ENCODE assay signal across 13 mouse cellular contexts in genomic region chr11:107428011-107428410, GRCm38 (mm10). TPM values are rescaled to one million over a fixed set of nuclear protein-coding genes. Genes with fewer than 3 reads are reported as not detected.
DNase-seq lines count a peak whose midpoint lies in the region; ATAC-seq and TF ChIP-seq lines count a peak whose summit lies in the region.
"Had no signal": no experiment of that assay in that cellular context is flagged by ENCODE, and none has a peak within 500 bp of the region (broad histone marks: within the 10 kb centered on the region; RNA-seq: fewer than 3 reads in every experiment).

No protein-coding gene starts in this region.

- no peaks in the 10 kb centered on the region for H3K27me3 ChIP-seq in heart, embryonic 12.5 days (replicated peaks)
- H3K27me3 ChIP-seq in liver, adult 2 months (ENCODE audit: control insufficient read depth, insufficient read depth, low read length): no peaks in the 10 kb centered on the region
- H3K27me3 ChIP-seq in liver, embryonic 11.5 days (replicated peaks; ENCODE audit: control insufficient read depth, insufficient read depth, low read length): no peaks in the 10 kb centered on the region
- no peaks in the 10 kb centered on the region for H3K27me3 ChIP-seq in cerebellum, adult 2 months (ENCODE audit: control insufficient read depth, insufficient read depth, low read length)
- no peaks in the 10 kb centered on the region for H3K27me3 ChIP-seq in intestine, embryonic 16.5 days (replicated peaks; ENCODE audit: control insufficient read depth, insufficient read depth, low read length)
- H3K27me3 ChIP-seq: embryonic facial prominence, embryonic 15.5 days; midbrain, embryonic 15.5 days had no signal

- H3K79me2 ChIP-seq in liver, adult 2 months (ENCODE audit: control insufficient read depth, insufficient read depth, low read length): peaks cover 35% of the 10 kb centered on the region; the same call in 1 of the 2 replicates

- H3K36me3 ChIP-seq in heart, embryonic 12.5 days: no peaks in the 10 kb centered on the region
- H3K36me3 ChIP-seq in liver, adult 2 months (ENCODE audit: control insufficient read depth, insufficient read depth, low read length): no peaks in the 10 kb centered on the region
- H3K36me3 ChIP-seq in liver, embryonic 11.5 days (ENCODE audit: control insufficient read depth, insufficient read depth, low read length): no peaks in the 10 kb centered on the region
- no peaks in the 10 kb centered on the region for H3K36me3 ChIP-seq in intestine, embryonic 16.5 days (ENCODE audit: control insufficient read depth, insufficient read depth, low read length)
- H3K36me3 ChIP-seq: embryonic facial prominence, embryonic 15.5 days; midbrain, embryonic 15.5 days had no signal

- 82% methylated on average over 10 of the region's 10 CpGs for WGBS in heart, embryonic 12.5 days
- 14% methylated on average over 10 of the region's 10 CpGs for WGBS in liver, adult 2 months
- 82% methylated on average over 10 of the region's 10 CpGs for WGBS in liver, embryonic 11.5 days
- 43% methylated on average over 10 of the region's 10 CpGs for WGBS in bone marrow, adult 2 months
- WGBS in cerebellum, adult 2 months: 91% methylated on average over 10 of the region's 10 CpGs
- 92% methylated on average over 10 of the region's 10 CpGs for WGBS in intestine, embryonic 16.5 days

- DNase-seq in heart, adult 11 months: peak; percentile 97
- peak; percentile 95 for DNase-seq in liver, adult 2 months (ENCODE audit: extremely low read depth, low read depth, low spot score)
- DNase-seq in liver, embryonic 11.5 days (ENCODE audit: low spot score): no peak
- DNase-seq in naive thymus-derived CD4-positive, alpha-beta T cell, adult 2 months (ENCODE audit: low read depth): peak; percentile 76
- no peak for DNase-seq in cerebellum, adult 2 months
- DNase-seq: cerebellum, postnatal 36 days; left cerebral cortex, postnatal 4 days; lung, adult 2 months had no signal

- H3K27ac ChIP-seq in heart, embryonic 12.5 days (ENCODE audit: poor library complexity, severe bottlenecking): no peak overlapping the region
- H3K27ac ChIP-seq in liver, adult 2 months (replicated peaks; ENCODE audit: insufficient read depth, low read depth, low read length): peak overlapping the region; percentile 56
- H3K27ac ChIP-seq in liver, embryonic 11.5 days (ENCODE audit: low read depth, low read length): no peak overlapping the region
- peak overlapping the region; percentile 73; the same call in 1 of the 2 replicates for H3K27ac ChIP-seq in bone marrow, adult 2 months (ENCODE audit: control insufficient read depth, insufficient read depth, low read depth, low read length, poor library complexity)
- no peak overlapping the region for H3K27ac ChIP-seq in cerebellum, adult 2 months (ENCODE audit: insufficient read depth, low read length)
- no peak overlapping the region for H3K27ac ChIP-seq in intestine, embryonic 16.5 days (ENCODE audit: low read length)
- H3K27ac ChIP-seq: embryonic facial prominence, embryonic 15.5 days; midbrain, embryonic 15.5 days had no signal

- no peak overlapping the region for H3K4me2 ChIP-seq in heart, embryonic 12.5 days
- no peak overlapping the region for H3K4me2 ChIP-seq in liver, embryonic 11.5 days
- no peak overlapping the region for H3K4me2 ChIP-seq in intestine, embryonic 16.5 days (ENCODE audit: low read depth, low read length)
- H3K4me2 ChIP-seq: embryonic facial prominence, embryonic 15.5 days; midbrain, embryonic 15.5 days had no signal

- peaks cover 10% of the 10 kb centered on the region; the same call in 1 of the 2 replicates for H3K4me1 ChIP-seq in heart, embryonic 12.5 days (replicated peaks)
- H3K4me1 ChIP-seq in liver, adult 2 months (ENCODE audit: control insufficient read depth, insufficient read depth, low read length): peaks cover 20% of the 10 kb centered on the region
- peaks cover 3% of the 10 kb centered on the region for H3K4me1 ChIP-seq in liver, embryonic 11.5 days (replicated peaks; ENCODE audit: control insufficient read depth, insufficient read depth, low read length)
- H3K4me1 ChIP-seq in bone marrow, adult 2 months (ENCODE audit: control insufficient read depth, insufficient read depth, low read length): peaks cover 4% of the 10 kb centered on the region; the same call in 1 of the 2 replicates
- no peaks in the 10 kb centered on the region for H3K4me1 ChIP-seq in cerebellum, adult 2 months (ENCODE audit: control insufficient read depth, insufficient read depth, low read length)
- no peaks in the 10 kb centered on the region for H3K4me1 ChIP-seq in intestine, embryonic 16.5 days (ENCODE audit: control insufficient read depth, insufficient read depth, low read length)

- H3K9me3 ChIP-seq in heart, embryonic 12.5 days (replicated peaks): peaks cover 5% of the 10 kb centered on the region
- H3K9me3 ChIP-seq in liver, embryonic 11.5 days (ENCODE audit: control insufficient read depth, low read length): no peaks in the 10 kb centered on the region
- H3K9me3 ChIP-seq in intestine, embryonic 16.5 days (ENCODE audit: control insufficient read depth, low read length): no peaks in the 10 kb centered on the region
- H3K9me3 ChIP-seq: embryonic facial prominence, embryonic 15.5 days; midbrain, embryonic 15.5 days had no signal

- TF ChIP-seq CTCF in liver, adult 2 months (IDR thresholded peaks at IDR 0.05; ENCODE audit: low read depth, low read length): no peak
- no peak for TF ChIP-seq CTCF in bone marrow, adult 2 months (IDR thresholded peaks at IDR 0.05; ENCODE audit: control insufficient read depth, insufficient read depth, low read length)
- no peak for TF ChIP-seq CTCF in cerebellum, adult 2 months (IDR thresholded peaks at IDR 0.05; ENCODE audit: borderline replicate concordance, insufficient read depth, low read depth, low read length)

- H3K9ac ChIP-seq in heart, embryonic 12.5 days: no peak overlapping the region
- no peak overlapping the region for H3K9ac ChIP-seq in liver, adult 2 months (ENCODE audit: low read depth, low read length)
- no peak overlapping the region for H3K9ac ChIP-seq in liver, embryonic 11.5 days (ENCODE audit: low read depth, low read length)
- no peak overlapping the region for H3K9ac ChIP-seq in intestine, embryonic 16.5 days (ENCODE audit: low read depth, low read length)
- H3K9ac ChIP-seq: embryonic facial prominence, embryonic 15.5 days; midbrain, embryonic 15.5 days had no signal

- TF ChIP-seq POLR2A in liver, adult 2 months (IDR thresholded peaks at IDR 0.05; ENCODE audit: extremely low read depth, insufficient read depth, low read length): no peak
- no peak for TF ChIP-seq POLR2A in bone marrow, adult 2 months (IDR thresholded peaks at IDR 0.05; ENCODE audit: borderline replicate concordance, control insufficient read depth, low read depth, low read length)
- TF ChIP-seq POLR2A in cerebellum, adult 2 months (IDR thresholded peaks at IDR 0.05; ENCODE audit: borderline replicate concordance, insufficient read depth, low read length): no peak

- no peak for ATAC-seq in heart, embryonic 12.5 days (ENCODE audit: insufficient number of reproducible peaks, low FRiP score)
- no peak for ATAC-seq in liver, embryonic 11.5 days (replicated peaks; ENCODE audit: low FRiP score)
- no peak for ATAC-seq in intestine, embryonic 16.5 days
- ATAC-seq: midbrain, embryonic 15.5 days had no signal

- no peak overlapping the region for H3K4me3 ChIP-seq in heart, embryonic 12.5 days
- H3K4me3 ChIP-seq in liver, adult 2 months (ENCODE audit: insufficient read depth, low read depth, low read length): no peak overlapping the region
- no peak overlapping the region for H3K4me3 ChIP-seq in liver, embryonic 11.5 days (ENCODE audit: low read depth, low read length)
- H3K4me3 ChIP-seq in bone marrow, adult 2 months (replicated peaks; ENCODE audit: control insufficient read depth, low read depth, low read length): peak overlapping the region; percentile 18
- no peak overlapping the region for H3K4me3 ChIP-seq in cerebellum, adult 2 months (replicated peaks; ENCODE audit: insufficient read depth, low read depth, low read length)
- no peak overlapping the region for H3K4me3 ChIP-seq in intestine, embryonic 16.5 days (ENCODE audit: low read length)
- H3K4me3 ChIP-seq: embryonic facial prominence, embryonic 15.5 days; midbrain, embryonic 15.5 days had no signal

RNA-seq across cellular contexts. Expression of gene Pitpnc1, which starts 42.5 kb away (rescaled TPM):
- 7.9 and 8.2 TPM in 2 replicates for polyA plus RNA-seq in heart, embryonic 12.5 days (2016; fragmentation: Nextera tagmentation; extraction: Ambion mirVana)
- total RNA-seq in liver, adult 2 months (2014; rRNA removed): 9.4 and 10.5 TPM in 2 replicates
- 3.5 and 4.1 TPM in 2 replicates for polyA plus RNA-seq in liver, adult 2 months (2012; rRNA removed)
- polyA plus RNA-seq in liver, embryonic 11.5 days (2014; fragmentation: Nextera tagmentation; extraction: Ambion mirVana): 19.2 and 19.4 TPM in 2 replicates
- polyA plus RNA-seq in bone marrow, adult 2 months (2011; ENCODE audit: insufficient read depth, insufficient read length, low replicate concordance, missing spikeins): 11.1 and 14.0 TPM in 2 replicates
- polyA plus RNA-seq in cerebellum, adult 2 months (2012; rRNA removed): 26.7 and 30.0 TPM in 2 replicates
- polyA plus RNA-seq in intestine, embryonic 16.5 days (2015; fragmentation: Nextera tagmentation; extraction: Ambion mirVana): 9.1 and 10.6 TPM in 2 replicates

RNA-seq across cellular contexts. Expression of gene Psmd12, which starts 51.3 kb away (rescaled TPM):
- polyA plus RNA-seq in heart, embryonic 12.5 days (2016; fragmentation: Nextera tagmentation; extraction: Ambion mirVana): 156 and 160 TPM in 2 replicates
- 53.5 and 54.7 TPM in 2 replicates for total RNA-seq in liver, adult 2 months (2014; rRNA removed)
- 14.5 and 15.9 TPM in 2 replicates for polyA plus RNA-seq in liver, adult 2 months (2012; rRNA removed)
- polyA plus RNA-seq in liver, embryonic 11.5 days (2014; fragmentation: Nextera tagmentation; extraction: Ambion mirVana): 222 and 237 TPM in 2 replicates
- 34.4 and 61.0 TPM in 2 replicates for polyA plus RNA-seq in bone marrow, adult 2 months (2011; ENCODE audit: insufficient read depth, insufficient read length, low replicate concordance, missing spikeins)
- 71.5 and 76.4 TPM in 2 replicates for polyA plus RNA-seq in cerebellum, adult 2 months (2012; rRNA removed)
- polyA plus RNA-seq in intestine, embryonic 16.5 days (2015; fragmentation: Nextera tagmentation; extraction: Ambion mirVana): 144 and 154 TPM in 2 replicates

Comparison
In these comparisons a context has a peak if more than half of its experiments do, and no peak if none do; other contexts are left out.
1. DNase-seq: peak in heart, adult 11 months (single experiment), liver, adult 2 months (single experiment) and naive thymus-derived CD4-positive, alpha-beta T cell, adult 2 months (single experiment); none in liver, embryonic 11.5 days (single experiment) and cerebellum, adult 2 months (0 of 2).
2. H3K27ac ChIP-seq: peak in liver, adult 2 months (single experiment) and bone marrow, adult 2 months (single experiment); none in heart, embryonic 12.5 days (single experiment), liver, embryonic 11.5 days (single experiment), cerebellum, adult 2 months (single experiment) and intestine, embryonic 16.5 days (single experiment).